Mouse (Mus musculus) limb, embryonic 10.5 days (tissue): ENCODE measurements at regions not wholly inside any gene's neighbourhood (a gene's known extent, or its start where the extent isn't known, plus 50 kb on each side); places are given as distances from the start of the nearest gene placed in this dataset.
A peak's percentile ranks its signal among the peaks of the same experiment; 100 is the strongest.

ENCODE experiments used
- DNase-seq: peaks from one replicate; pipeline ENCODE4 v3.0.0-alpha.2; 2017; ENCODE audit warnings: low spot score
- H3K27ac ChIP-seq: fragments of 300-500 bp; sonication (generic); 2 replicates; pipeline ENCODE4 v1.5.1; 2016; ENCODE audit warnings: mild to moderate bottlenecking
- H3K27me3 ChIP-seq: fragments of 300-500 bp; sonication (generic); 2 replicates; pipeline ENCODE4 v1.6.1; 2016; ENCODE audit warnings: low read depth, mild to moderate bottlenecking; ENCODE audit not compliant: poor library complexity, severe bottlenecking
- H3K36me3 ChIP-seq: fragments of 300-500 bp; sonication (generic); 2 replicates; pipeline ENCODE4 v1.6.1; 2016; ENCODE audit warnings: mild to moderate bottlenecking, moderate library complexity
- H3K4me1 ChIP-seq: fragments of 300-500 bp; sonication (generic); 2 replicates; pipeline ENCODE4 v1.6.1; 2016
- H3K4me3 ChIP-seq: fragments of 300-500 bp; sonication (generic); 2 replicates; pipeline ENCODE4 v1.5.1; 2016; ENCODE audit warnings: mild to moderate bottlenecking, moderate library complexity
- H3K9me3 ChIP-seq: fragments of 300-500 bp; sonication (generic); replicated peaks from 2 replicates; pipeline ENCODE4 v1.6.1; 2016; ENCODE audit warnings: mild to moderate bottlenecking
- WGBS: fragments of 180-500 bp; shearing (Covaris S2); methylation state at CpG from one replicate; pipeline ENCODE4 v1.1.7; 2016; 5-methylcytosine and 5-hydroxymethylcytosine counted together

DNA sequence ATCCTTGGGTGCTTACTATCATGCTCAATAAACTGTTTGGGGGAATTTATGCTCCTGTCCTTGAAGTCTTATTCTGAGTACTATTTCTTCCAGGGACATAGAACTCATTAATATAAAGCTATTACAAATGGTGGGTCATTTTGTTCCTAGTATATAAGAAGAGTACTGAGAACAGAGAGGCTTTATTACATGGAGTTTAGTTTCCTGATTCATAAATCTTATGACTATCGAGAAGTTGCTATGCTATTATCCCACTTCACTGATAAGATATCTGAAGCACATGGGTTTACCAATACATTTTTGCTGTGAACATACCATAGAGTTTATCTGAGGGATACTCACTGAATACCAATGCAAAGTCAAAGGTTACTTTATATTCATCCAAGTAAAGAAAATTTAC lies 399.5 kb downstream of the Osr1 start:
- DNase-seq: no peak
- no peaks in the 10 kb centered on the region for H3K27me3 ChIP-seq
- no peak overlapping the region for H3K27ac ChIP-seq
- H3K4me3 ChIP-seq: no peak overlapping the region
- no peaks in the 10 kb centered on the region for H3K9me3 ChIP-seq
- H3K36me3 ChIP-seq: no peaks in the 10 kb centered on the region
- WGBS: 95% methylated on average over 1 of the region's 1 CpGs
- H3K4me1 ChIP-seq: no peaks in the 10 kb centered on the region

DNA sequence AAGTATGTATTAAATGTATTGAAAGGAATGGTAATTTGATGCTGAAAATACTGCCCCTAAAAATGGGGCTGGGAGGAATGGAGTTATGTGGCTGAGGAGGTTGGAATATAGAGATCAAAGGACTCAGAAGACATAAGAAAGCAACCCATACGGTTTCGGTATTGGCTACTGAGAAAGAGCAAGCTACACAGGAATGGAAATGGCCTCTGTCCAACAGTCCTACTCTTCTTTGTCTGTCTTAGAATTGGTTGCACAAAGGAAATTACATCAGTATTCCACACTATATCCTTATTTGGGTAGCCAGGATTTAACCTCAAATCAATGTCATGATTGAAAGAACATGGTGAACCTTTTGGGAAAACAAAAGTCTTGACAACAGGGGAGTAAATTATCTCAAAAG lies 399.0 kb upstream of the Nt5c1b start:
- Histone ChIP-seq H3K27me3 (no peaks in the 10 kb centered on the region), H3K4me3 (no peak overlapping the region), H3K36me3 (no peaks in the 10 kb centered on the region), H3K4me1 (no peaks in the 10 kb centered on the region), H3K27ac (no peak overlapping the region), H3K9me3 (no peaks in the 10 kb centered on the region)
- 89% methylated on average over 2 of the region's 2 CpGs for WGBS
- no peak for DNase-seq

- Histone ChIP-seq H3K36me3 (no peaks in the 10 kb centered on the region), H3K4me1 (peaks cover 6% of the 10 kb centered on the region; the same call in 1 of the 2 replicates), H3K9me3 (no peaks in the 10 kb centered on the region), H3K27me3 (no peaks in the 10 kb centered on the region), H3K4me3 (no peak overlapping the region), H3K27ac (no peak overlapping the region)
- 64% methylated on average over 3 of the region's 3 CpGs for WGBS
- no peak for DNase-seq
Measured at GRCm38 (mm10) chr12:9978494-9979112, 391.2 kb upstream of the Nt5c1b start.

GRCm38 (mm10) chr12:9979113-9979507 lies 390.7 kb upstream of the Nt5c1b start:
- H3K4me1 ChIP-seq: peaks cover 6% of the 10 kb centered on the region; the same call in 1 of the 2 replicates
- H3K27me3 ChIP-seq: no peaks in the 10 kb centered on the region
- no peak overlapping the region for H3K27ac ChIP-seq
- no peak for DNase-seq
- no peaks in the 10 kb centered on the region for H3K9me3 ChIP-seq
- no peaks in the 10 kb centered on the region for H3K36me3 ChIP-seq
- 83% methylated on average over 1 of the region's 1 CpGs for WGBS
- H3K4me3 ChIP-seq: no peak overlapping the region

GRCm38 (mm10) chr12:9991305-9991704 lies 378.5 kb upstream of the Nt5c1b start:
- H3K9me3 ChIP-seq: no peaks in the 10 kb centered on the region
- H3K27ac ChIP-seq: no peak overlapping the region
- no peaks in the 10 kb centered on the region for H3K36me3 ChIP-seq
- H3K4me3 ChIP-seq: no peak overlapping the region
- peaks cover 6% of the 10 kb centered on the region for H3K4me1 ChIP-seq
- no peaks in the 10 kb centered on the region for H3K27me3 ChIP-seq
- no peak for DNase-seq
- 97% methylated on average over 1 of the region's 1 CpGs for WGBS

- DNase-seq: no peak
- no peaks in the 10 kb centered on the region for H3K36me3 ChIP-seq
- H3K4me3 ChIP-seq: no peak overlapping the region
- H3K27ac ChIP-seq: no peak overlapping the region
- no peaks in the 10 kb centered on the region for H3K27me3 ChIP-seq
- peaks cover 25% of the 10 kb centered on the region for H3K4me1 ChIP-seq
- H3K9me3 ChIP-seq: no peaks in the 10 kb centered on the region
- WGBS: 73% methylated on average over 3 of the region's 3 CpGs
Measured at GRCm38 (mm10) chr12:9995670-9996069, 374.1 kb upstream of the Nt5c1b start.

- H3K27ac ChIP-seq: no peak overlapping the region
- H3K36me3 ChIP-seq: no peaks in the 10 kb centered on the region
- WGBS: 64% methylated on average over 5 of the region's 5 CpGs
- no peak for DNase-seq
- peaks cover 25% of the 10 kb centered on the region for H3K4me1 ChIP-seq
- no peaks in the 10 kb centered on the region for H3K27me3 ChIP-seq
- H3K4me3 ChIP-seq: no peak overlapping the region
- no peaks in the 10 kb centered on the region for H3K9me3 ChIP-seq
Measured at GRCm38 (mm10) chr12:9996455-9997189, 373.2 kb upstream of the Nt5c1b start.

GRCm38 (mm10) chr12:9997190-9997561 lies 372.6 kb upstream of the Nt5c1b start:
- Histone ChIP-seq H3K9me3 (no peaks in the 10 kb centered on the region), H3K27me3 (no peaks in the 10 kb centered on the region), H3K36me3 (no peaks in the 10 kb centered on the region), H3K4me3 (no peak overlapping the region), H3K4me1 (peaks cover 25% of the 10 kb centered on the region), H3K27ac (no peak overlapping the region)
- 41% methylated on average over 9 of the region's 9 CpGs for WGBS
- DNase-seq: no peak

GRCm38 (mm10) chr12:9997571-9997970 lies 372.2 kb upstream of the Nt5c1b start:
- WGBS: 45% methylated on average over 3 of the region's 3 CpGs
- Histone ChIP-seq H3K36me3 (no peaks in the 10 kb centered on the region), H3K4me1 (peaks cover 25% of the 10 kb centered on the region), H3K27ac (no peak overlapping the region; the same call in 1 of the 2 replicates), H3K4me3 (no peak overlapping the region), H3K27me3 (no peaks in the 10 kb centered on the region), H3K9me3 (no peaks in the 10 kb centered on the region)
- DNase-seq: no peak

DNA sequence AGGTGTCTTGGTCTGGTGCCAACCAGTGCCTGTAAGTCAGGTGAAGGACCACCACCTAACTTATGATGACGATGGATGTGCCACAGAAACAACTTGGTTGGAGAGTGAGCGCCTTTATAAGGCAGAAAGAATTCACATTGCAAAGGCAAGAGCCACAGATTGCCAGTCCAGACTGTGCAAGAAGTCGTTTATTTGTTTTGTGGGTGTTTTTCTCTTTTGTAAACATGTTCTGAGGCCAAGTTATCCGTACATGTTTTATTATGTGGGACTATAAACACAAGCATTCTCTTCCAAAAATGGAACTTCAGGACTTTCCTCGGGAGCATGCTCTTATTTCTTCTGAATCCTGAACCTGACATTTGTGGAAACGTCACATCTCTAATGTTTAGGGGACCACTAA lies 369.8 kb upstream of the Nt5c1b start:
- no peaks in the 10 kb centered on the region for H3K36me3 ChIP-seq
- H3K4me1 ChIP-seq: peaks cover 25% of the 10 kb centered on the region
- no peaks in the 10 kb centered on the region for H3K27me3 ChIP-seq
- H3K27ac ChIP-seq: no peak overlapping the region
- 81% methylated on average over 6 of the region's 6 CpGs for WGBS
- no peak overlapping the region for H3K4me3 ChIP-seq
- DNase-seq: no peak
- H3K9me3 ChIP-seq: no peaks in the 10 kb centered on the region

DNA sequence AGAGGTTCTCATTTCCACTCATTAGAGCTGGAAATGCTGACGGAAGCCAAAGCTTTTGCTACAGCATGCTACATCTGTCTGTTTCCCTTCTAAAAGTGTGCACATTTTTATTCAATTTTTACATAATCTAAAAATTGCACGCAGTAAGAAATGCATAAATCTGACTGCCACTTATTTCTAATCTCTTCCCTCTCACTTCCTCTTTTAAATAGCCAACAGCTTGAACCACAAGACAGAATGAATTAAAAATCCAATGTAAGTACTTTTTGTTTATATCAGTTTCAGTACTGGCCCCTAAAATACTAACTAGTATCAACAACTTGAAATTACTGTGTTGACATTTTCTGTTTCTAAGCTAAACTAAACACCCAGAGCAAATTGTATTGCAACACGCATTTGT lies 361.3 kb upstream of the Nt5c1b start:
- no peaks in the 10 kb centered on the region for H3K4me1 ChIP-seq
- H3K4me3 ChIP-seq: no peak overlapping the region
- no peaks in the 10 kb centered on the region for H3K27me3 ChIP-seq
- no peak overlapping the region for H3K27ac ChIP-seq
- no peak for DNase-seq
- no peaks in the 10 kb centered on the region for H3K9me3 ChIP-seq
- WGBS: 87% methylated on average over 3 of the region's 3 CpGs
- no peaks in the 10 kb centered on the region for H3K36me3 ChIP-seq

DNA sequence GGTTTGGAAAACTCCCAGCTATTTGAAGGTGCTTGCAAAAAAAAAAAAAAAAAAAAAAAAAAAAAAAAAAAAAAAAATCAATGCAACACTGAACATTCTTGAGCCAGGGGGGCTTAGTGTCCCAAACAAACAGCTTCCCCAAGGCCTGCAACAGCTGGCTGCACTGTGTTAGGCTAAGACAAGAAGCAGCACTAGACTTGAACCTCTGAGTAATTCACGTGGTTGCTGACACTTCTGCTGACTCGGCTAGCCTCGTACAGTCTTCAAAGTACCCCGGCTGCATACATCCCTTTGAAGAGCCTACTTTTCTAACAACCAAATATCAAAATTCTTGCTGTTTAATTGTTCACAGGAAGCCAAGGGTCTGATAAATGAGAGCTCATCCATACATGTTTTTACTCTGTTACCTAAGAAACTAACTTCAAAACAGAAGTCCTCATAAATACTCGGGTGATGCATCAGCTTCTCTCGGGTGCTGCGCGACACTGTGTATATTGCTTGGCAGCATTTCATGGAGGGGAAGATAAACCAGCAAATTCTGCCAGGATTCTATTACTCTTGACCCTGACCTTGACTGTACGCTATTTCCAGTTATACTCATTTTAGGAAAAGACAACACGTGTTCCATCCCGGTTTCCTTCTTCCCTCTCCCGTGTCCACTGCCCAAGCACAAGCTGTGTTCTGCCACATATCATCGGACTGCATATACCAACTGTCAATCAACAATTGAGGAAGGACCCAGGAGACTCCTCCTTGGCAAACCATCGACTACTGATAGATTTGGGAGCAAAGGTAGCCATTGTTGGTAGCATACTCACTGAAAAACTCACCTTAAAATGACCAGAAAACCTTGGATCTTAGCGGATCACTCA lies 352.8 kb upstream of the Nt5c1b start:
- no peaks in the 10 kb centered on the region for H3K36me3 ChIP-seq
- WGBS: 89% methylated on average over 15 of the region's 15 CpGs
- no peaks in the 10 kb centered on the region for H3K9me3 ChIP-seq
- DNase-seq: no peak
- H3K4me3 ChIP-seq: no peak overlapping the region
- no peak overlapping the region for H3K27ac ChIP-seq
- H3K27me3 ChIP-seq: no peaks in the 10 kb centered on the region
- no peaks in the 10 kb centered on the region for H3K4me1 ChIP-seq

DNA sequence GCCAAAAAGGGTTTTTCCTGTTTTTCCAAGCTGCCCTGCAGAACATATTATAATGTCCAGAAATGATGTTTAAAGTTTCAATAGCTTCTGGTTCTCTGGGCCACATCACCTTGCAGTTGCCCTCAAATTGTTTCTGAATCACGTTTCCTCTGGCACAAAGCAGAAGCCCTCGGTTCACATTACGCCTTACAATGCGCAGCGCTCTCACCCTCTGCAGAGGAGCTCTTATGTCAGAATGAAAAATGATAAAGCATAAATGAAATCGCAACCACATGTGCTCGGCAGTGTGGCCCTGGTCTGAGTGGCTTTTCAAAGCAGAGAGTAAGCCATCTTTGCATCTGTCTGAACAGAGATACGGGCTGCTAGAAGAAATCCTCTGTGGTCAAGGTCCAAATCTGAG lies 334.3 kb upstream of the Nt5c1b start:
- Histone ChIP-seq H3K4me3 (no peak overlapping the region), H3K4me1 (peaks cover 9% of the 10 kb centered on the region; the same call in 1 of the 2 replicates)
- peak; percentile 42 for DNase-seq

More for the DNA sequence above, 334.3 kb upstream of the Nt5c1b start:
- no peaks in the 10 kb centered on the region for H3K27me3 ChIP-seq
- 27% methylated on average over 8 of the region's 8 CpGs for WGBS
- H3K9me3 ChIP-seq: no peaks in the 10 kb centered on the region
- no peak overlapping the region for H3K27ac ChIP-seq
- no peaks in the 10 kb centered on the region for H3K36me3 ChIP-seq
